Mouse (Mus musculus) brain, embryonic 14.5 days (tissue): ENCODE data around the gene Pla2g2c.

Experiments used
- CTCF ChIP-seq: fragments of 200-500 bp; IDR thresholded peaks from 2 replicates; pipeline ENCODE4 v1.5.1; 2012; ENCODE audit warnings: inconsistent platforms, mild to moderate bottlenecking, moderate library complexity, borderline replicate concordance; ENCODE audit not compliant: insufficient read depth, insufficient read length; ENCODE audit errors: extremely low read depth
- POLR2A ChIP-seq: fragments of 200-500 bp; IDR thresholded peaks from 2 replicates; pipeline ENCODE4 v1.6.1; 2012; ENCODE audit warnings: mild to moderate bottlenecking, inconsistent platforms, borderline replicate concordance; ENCODE audit not compliant: poor library complexity, insufficient read depth, insufficient read length, severe bottlenecking; ENCODE audit errors: extremely low read depth

DNA sequence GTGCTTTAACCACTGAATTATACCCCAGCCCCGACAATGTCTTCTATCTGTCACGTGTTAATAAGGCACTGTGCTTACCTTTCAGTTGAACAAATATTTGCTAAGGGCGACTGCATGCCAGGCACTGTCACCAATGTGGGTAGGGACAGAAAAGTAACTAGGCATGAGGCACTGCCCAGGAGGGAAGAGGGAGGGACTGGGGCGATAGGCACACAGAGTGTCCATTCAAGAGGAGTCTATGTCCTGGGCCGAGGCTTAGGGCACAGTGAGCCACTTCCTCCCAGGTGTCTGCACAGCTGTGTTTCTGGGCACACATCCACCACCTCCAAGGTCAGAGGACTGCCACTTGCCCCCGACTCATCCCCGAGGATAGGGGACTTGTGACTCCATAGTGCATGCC is 12.4 kb downstream of the Pla2g2c start, which contains the start of gene Ubxn10:
- no peak for TF ChIP-seq CTCF
- TF ChIP-seq POLR2A = no peak
